Mouse (Mus musculus) liver, postnatal 0 days (tissue): ENCODE measurements around the gene Bsg.

Experiments
- CTCF ChIP-seq: sonication (generic); IDR thresholded peaks from 2 replicates; pipeline ENCODE4 v1.5.1; 2016; ENCODE audit warnings: antibody characterized with exemption, low read depth
- EP300 ChIP-seq: IDR thresholded peaks from 2 replicates; pipeline ENCODE4 v1.6.1; 2016; ENCODE audit warnings: antibody characterized with exemption, low read depth, mild to moderate bottlenecking

- TF ChIP-seq CTCF (no peak), EP300 (no peak)
These were observed 44.2 kb downstream of the Bsg start for GRCm38 (mm10) chr10:79748496-79748895.
